Mouse (Mus musculus) layer of hippocampus, adult 9-10 months (tissue): Measurements from ENCODE around the gene Kndc1.
A peak's percentile ranks its signal among the peaks of the same experiment; 100 is the strongest.

Experiments used
- DNase-seq: peaks from one replicate; pipeline ENCODE4 v3.0.0; 2022; ENCODE audit warnings: low spot score

The Kndc1 gene

DNA sequence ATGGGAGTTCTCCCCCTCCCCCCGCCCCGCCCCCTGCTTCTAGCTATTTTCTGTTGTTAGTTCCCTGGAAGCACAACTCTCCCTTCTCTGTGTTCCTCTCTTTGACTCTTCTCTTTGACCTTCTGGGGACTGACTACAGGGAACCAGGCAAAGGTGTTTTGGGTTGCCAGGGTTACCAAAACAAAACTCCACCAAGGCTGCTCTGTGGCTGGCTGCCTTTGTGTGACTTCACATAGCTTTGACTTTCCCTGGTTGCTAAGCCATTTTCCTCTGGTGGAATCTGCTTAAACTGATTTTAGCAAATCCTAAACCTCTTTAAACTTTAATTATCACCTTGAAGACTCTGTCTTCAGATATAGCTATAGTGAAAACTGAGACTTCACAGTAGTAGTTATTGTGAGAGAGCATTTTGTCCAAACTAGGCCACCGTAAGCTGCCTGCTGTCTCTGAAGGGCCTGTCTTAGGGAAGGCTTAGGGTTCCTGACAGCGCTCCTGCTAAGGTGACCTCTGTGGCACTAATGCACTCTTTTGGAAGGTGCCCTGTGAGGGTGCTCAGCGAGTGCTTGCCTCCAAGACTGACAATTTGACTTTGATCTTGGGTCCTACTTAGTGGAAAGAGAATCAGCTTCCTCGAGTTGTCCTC, 57.6 kb downstream of the Kndc1 start:
- no peak for DNase-seq

DNA sequence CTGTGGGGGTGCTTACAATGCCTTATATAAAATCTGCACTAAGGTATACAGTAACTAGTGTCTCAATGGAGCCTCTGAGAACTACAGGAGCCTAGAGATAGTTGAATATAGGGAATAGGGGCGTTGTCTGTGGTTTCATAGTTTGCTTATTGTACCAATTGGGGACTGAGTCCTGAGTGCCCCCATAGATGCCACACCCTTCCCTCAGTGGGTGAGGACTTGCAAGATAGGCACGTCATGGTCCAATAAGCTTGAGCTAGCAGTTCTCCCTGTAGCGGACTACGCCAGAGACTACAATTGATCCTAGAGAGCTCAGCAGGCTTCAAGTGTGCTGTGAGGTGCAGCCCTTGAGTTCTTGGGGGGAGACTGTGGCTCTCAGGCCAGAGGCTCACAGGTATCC, 61.0 kb downstream of the Kndc1 start:
- no peak for DNase-seq

DNA sequence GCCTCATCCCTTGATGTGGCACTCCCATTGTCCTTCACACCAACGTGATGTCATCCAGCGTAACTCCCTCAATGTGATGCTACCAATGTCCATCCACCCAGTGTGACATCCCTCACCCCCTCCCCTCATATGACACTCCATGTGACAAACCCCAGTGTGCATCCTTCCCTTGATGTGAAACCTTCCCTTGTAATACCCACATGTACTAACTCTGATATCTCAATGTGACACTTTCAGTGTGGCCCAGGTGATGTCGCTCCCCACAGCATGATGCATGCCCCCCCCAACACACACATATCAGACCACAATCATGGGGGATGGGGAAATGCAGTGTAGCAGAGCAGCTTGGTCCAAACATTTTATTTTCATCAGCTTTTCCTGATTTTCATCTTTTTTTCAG, 62.2 kb downstream of the Kndc1 start:
- DNase-seq, result no peak

DNA sequence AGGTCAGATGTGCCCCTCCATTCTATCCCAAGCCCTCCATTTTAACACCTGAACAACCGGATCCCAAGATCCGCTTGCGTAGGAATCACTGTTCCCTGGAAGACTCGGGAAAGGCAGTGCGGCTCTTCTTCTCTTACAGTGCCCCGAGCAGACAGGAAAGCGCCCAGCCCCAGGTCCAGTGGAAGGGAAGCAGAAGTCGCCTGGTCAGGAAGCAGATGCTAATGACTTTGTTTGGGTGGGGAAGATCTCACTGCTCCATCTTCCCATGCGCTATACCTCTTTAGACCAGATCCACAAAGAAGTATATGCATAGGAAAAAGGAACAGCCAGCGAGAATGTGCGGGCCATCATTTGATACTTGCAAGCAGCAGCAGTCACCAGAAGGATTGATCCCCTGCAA, 62.9 kb downstream of the Kndc1 start:
- no peak for DNase-seq

DNA sequence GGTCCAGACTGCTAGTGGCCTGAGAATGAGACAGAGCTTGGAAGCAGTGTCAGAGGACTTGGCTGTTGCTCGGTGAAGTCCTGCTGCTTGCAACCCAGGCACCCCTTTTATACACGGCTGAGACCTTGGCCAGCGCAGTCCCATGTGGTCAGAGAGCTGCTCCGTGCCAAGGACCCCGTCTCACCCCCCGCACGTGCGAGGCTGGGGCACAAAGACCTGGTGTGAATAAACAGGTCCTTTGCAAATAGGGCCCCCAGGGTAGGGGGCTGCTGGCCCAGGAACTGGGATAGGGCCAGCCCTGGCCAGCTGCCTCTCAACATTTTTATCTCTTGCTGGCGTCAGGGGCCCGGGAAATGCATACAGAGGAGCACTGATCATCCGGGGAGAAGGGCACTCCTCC, 63.5 kb downstream of the Kndc1 start:
- DNase-seq, result no peak

DNA sequence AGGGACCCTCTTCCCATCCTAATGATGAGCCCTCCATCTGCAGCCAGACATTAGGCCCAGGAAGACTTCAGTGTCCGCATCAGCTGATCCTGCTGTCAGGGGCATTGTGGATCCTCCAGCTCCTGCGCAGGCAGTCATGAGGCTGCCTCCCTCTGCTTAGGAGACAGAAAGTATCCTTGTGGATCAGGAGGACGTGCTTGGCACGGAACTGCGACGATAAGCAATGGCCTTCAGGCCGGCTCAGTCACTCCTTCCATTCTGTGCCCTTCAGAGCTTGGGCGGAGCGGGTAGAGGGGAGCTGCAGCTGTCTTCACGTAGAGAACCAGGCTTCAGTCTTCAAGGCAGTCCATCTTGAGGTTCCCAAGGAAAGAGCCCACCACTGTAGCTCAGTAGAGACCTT, 66.6 kb downstream of the Kndc1 start:
- DNase-seq, result no peak

DNA sequence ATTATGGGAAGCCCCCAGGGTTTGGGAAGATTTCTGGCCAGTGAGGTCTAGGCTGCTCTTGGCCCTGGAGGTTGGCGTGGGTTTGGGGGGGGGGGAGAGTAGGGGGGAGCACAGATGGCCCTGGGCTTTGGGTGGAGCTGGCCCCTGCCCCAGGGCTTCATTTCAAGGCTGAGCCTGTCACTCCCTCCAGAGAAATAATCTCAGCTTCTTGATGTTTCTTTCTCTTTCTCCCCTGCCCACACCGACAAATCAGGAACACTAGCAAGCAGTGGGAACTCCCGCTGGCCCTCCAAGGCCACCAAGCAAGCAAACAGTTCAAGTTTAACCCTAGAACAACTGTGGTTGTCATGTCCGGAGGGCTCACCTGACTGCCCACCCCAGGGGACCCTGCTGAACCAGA, 69.3 kb downstream of the Kndc1 start:
- DNase-seq, result no peak

DNA sequence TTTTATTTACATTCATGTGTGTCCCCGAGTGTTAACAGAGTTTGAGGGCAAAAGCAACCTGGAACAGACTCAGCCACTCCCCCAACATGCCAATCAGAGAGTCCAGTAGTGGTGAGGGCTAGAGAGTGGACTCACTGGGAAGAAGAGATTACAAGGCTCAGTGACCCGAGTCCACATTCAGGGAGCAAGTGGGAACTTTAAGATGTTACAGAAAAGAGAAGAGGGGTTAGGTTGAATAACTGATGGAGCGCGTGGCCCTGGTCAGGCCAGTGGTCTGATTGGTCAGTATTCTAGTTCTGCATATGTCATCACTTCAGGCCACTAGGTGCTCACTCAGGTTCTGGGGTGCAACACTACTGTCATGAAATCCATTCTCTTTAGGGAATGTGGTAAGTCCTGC, 72.7 kb downstream of the Kndc1 start:
- DNase-seq, result no peak

DNA sequence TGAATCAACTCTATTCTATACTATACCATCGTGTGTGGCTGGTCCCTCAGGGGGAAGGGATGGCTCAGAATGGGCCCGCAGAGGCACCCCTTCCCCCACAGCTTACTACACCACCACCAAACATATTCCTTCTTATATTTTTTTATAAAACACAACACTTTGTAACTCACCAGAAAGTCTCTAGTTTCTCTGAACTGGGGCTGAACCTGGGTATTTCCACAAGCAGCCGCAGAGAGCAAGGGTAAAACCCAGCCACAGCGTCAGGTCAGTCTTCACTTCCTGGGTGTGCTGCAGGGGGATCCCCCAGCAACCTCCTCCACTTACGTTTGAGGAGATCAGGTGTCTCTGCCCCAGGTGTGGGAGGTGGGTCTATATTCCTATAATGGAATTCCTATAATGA, 73.9 kb downstream of the Kndc1 start:
- no peak for DNase-seq

DNA sequence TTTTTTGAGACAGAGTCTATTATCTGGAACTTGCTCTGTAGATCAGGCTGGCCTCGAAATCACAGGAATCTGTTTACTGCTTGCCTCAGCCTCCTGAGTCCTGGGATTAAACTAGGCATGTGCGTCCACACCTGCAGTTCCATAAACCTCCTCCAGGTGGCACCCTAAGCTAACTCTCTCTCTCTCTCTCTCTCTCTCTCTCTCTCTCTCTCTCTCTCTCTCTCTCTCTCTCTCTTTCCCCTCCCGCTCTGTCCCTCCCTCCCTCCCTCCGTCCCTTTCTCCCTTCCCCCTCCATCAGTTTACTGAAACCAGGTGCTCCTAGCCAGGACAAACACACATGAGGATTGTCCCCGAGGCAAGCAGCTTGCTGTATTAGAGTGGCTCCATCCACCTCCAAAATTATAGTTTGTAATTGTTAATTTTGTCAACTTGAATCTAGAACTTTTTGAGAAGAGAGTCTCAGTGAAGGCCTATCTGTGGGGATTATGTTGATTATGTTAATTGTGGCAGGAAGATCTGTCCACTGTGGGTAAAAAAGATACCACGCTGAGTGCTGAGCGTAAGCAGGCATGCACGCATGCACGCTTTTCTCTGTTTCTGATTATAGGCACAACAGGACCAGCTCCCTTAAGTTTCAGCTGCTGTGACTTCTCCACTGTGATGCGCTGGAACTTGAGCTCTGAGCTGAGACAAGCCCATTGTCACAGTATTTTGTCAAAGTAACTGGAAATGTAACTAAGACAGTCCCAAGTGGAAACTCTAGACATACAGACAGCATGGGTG, 75.0 kb downstream of the Kndc1 start:
- peak; percentile 87 for DNase-seq

DNA sequence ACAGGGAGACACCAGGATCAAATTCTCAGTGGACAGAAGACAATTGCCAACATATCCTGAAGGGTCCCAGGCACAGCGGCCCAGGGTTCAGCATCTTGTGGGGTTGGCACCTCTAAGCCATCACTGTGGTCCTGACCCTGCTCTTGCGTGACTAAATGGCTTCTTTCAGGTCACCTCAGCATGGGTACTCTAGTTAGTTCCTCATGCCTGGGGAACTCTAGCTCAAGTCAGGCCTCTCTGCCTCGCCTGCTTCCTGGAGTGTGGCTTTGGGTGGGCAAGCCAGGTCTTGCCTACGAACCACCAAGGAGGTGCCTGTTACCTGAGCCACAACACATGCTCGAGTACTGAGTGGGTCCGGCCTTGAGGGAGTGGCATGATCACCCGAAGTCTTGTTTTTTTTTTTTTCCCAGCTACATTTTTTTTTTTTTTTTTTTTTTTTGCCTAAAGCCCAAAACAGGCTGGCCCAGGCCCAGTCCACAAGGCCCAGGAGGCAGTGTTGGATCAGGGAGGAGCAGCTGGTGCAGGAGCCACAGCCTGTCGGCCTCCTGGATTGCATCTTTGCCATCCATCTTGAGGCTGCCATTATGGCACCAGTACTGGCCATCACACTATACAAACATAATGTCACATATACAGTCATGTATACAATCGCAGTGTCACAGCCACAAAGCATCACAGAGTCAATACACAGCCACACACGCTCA, 75.9 kb downstream of the Kndc1 start:
- DNase-seq, result no peak

DNA sequence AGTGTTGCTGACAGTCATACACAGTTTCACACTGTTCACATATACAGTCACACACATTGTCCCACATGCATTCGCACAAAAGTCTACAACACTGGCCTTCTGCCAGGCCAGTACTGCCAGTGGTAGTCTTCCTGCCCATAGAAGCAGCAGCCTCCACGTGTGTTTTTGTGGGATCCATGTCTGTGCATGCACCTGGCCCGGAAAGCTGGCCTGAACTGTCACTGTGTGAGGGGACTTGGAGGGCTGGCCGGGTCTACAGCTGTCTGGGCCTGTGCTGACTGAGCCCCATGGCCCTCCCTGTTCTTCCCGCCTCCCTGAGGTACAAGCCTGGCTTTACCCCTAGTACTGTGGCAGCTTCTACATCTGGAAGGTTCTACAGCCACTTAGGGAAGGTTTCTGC, 76.5 kb downstream of the Kndc1 start:
- no peak for DNase-seq

DNA sequence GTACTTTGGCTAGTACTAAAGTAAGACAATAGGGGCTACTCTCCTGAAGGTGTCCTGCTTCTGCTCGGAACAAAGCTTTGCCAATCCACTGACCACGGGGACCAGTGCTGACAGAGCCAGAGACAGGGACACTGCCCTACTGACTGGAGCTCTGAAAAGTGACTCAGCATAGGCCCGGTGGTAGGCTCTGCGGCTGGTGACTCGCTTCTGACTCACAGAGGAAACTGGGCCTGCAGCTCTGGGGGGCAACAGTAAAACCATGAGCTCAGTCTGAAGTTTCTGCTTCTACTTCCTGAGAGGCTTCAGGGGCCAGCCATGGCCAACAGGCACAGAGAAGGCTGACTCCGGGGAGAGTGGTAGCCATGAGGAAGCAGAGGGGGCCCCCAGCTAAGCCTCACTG, 76.9 kb downstream of the Kndc1 start:
- no peak for DNase-seq

DNA sequence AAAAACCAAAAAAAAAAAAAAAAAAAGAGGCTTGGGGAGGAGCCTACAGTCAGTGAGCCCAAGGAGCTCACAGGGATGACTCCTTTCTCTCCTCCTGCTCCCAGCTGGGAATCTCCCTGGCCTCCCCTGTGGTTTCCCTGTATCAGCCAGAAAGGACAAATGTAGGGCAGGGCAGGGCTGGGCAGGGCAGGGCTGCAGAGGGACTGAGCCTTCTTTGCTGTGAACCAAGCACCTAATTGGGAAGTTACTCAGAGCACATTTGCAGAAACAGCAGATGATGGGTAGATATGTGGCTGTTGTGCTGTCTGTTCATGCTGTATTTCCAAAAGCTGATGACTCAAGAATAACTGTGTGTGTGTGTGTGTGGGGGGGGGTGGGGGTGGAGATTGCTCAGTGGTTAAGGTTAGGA, 78.4 kb downstream of the Kndc1 start:
- no peak for DNase-seq

DNA sequence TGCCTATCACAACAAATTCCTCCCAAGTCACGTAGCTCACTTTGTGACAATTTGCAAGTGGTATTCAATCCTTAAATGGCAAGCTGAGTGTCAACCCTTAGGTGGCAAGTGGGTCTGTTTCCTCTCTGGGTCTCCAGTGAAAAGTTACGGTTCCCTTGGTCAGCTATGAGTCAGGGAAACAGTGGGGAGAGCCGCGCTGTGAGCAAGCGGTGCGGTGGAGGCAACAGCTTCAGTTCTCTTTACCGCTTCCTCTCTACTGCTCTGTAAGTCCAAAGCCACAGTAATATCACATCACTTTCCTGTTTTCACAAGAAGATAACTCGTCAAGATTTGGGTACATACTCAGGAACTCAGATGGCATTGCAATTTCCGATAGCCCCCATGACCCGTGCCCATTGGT, 79.8 kb downstream of the Kndc1 start:
- no peak for DNase-seq

DNA sequence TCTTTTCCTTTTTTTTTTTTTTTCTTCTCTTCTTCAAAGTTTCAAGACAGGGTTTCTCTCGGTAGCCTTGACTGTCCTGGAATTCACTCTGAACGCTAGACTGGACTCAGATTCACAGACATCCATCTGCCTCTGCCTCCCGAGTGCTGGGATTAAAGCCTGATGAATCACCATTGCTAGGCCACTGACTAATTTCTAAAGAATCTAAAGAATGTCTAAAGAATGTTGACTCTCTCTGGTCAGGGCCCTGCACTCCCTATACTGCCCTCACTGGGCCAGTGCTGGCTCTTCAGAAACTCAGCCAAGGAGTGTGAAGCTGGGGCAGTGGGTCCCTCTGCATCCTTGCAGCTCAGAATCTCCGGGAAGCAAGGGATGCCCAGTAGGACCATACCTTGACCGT, 81.0 kb downstream of the Kndc1 start:
- DNase-seq, result no peak

DNA sequence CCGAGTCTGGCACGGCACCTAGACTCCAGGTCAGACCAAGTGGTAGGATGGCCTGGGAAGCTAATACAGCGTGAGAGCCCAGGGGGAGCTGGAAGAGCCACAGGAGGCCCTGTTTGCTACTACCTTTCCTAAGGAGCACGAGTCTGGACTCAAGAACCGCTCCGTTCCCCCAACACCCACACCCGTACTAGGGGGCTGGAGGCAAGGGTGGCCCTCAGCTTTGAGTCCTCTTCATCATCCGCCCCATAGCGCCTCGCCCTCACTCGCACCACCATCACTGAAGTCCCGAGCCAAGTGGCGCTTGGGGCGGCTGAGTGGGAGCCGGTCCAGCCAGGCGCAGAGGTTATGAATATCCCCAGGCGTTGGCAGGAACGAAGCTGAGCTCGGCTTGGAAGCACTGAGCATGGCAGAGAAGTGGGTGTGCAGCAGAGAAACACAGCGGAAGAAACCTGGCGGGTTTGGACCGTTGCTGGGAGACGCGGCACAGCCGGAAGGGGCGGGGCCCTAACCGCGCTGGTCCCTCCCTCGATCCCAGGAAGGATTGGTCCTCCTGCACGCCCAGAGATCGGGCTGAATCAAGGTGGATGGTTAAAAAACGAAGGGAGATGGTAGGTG, 83.9 kb downstream of the Kndc1 start, which contains the start of gene 6430531B16Rik:
TSS of gene 6430531B16Rik (minus strand) at position 478 of the 615 bp plus-strand sequence.
- DNase-seq, result peak; percentile 62

DNA sequence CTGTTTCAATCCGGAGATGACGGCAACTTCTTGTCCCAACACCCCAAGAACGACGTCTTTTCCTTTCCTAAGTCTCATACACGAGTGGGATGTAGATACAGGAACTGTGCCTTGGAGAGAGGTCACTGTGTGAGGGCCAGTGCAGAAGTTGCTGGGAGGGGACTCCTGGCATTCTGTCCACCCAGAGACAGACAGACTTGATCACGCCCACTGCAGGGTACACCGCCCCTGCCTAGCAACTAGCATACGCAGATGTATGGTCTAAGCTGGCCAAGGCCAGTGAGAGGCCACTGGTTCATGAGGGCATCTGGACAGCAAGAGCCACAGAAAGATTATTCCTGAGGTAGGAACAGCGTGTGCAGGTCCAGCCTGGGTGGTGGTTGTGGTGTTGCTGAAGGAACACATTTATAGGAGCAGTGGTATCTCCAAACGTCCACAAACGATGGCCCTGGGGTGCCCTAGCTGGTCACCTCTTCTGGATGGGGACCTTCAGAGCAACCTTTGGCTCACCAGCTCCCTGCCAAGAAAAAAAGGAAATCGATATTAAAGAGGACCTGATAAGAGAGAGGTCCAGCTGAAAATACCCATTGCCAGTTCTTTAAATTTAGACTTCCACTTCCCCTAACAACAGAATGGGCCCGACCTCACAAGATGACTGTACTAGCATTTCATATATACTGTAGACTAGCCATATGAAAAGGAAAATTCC, 84.7 kb downstream of the Kndc1 start:
- no peak for DNase-seq

DNA sequence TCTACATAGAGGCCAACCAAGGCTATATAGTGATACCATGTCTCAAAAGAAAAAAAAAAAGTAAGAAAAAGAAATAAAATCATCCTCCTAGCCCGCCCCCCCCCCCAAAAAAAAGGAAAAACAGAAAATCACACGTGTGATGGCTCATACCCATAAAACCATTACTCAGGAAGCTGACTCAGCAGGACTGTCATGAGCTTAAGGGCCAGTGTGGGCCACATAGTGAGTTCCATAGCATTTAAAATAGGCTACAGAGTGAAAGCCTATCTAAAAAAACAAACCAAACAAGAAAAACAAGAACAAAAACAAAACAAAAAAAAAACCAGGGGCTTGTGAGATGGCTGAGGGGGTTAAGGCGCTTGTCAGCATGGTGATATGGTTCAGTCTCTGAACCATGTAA, 86.3 kb downstream of the Kndc1 start:
- DNase-seq, result no peak

DNA sequence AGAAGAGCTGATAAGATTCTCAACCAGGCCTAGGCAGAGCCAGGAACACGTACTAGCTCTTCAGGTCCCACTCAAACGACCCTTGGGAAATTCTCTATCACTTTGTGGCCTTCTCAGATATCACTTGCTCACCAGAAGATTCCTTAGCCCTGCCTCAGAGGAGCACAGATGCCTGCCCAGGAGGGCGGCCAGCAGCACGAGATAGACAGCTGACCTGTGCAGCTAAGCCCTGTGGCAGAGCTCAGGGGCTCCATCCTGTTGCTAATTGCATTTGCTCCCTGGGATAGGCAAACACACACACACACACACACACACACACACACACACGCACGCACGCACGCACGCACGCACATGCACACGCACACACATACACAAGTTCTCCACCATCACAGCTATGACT, 87.6 kb downstream of the Kndc1 start:
- DNase-seq, result no peak

DNA sequence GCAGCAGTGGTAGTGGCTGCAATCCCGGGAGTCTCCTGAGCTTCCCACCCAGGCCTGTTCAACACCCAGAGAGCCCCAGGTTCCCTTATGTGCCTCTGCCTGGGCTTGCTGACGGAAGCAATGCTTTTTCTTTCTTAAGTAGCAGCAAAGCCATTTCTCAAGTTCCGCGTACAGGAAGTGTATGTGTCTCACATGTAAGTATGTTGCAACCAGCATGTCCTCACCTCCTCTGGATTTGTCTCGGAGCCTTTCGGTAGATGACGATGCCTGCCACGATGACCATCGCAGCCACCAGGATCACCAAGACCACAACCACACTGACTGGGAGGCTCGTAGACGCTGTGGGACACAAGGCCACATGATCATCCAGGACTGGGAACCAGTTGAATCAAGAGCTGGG, 90.0 kb downstream of the Kndc1 start:
- no peak for DNase-seq

DNA sequence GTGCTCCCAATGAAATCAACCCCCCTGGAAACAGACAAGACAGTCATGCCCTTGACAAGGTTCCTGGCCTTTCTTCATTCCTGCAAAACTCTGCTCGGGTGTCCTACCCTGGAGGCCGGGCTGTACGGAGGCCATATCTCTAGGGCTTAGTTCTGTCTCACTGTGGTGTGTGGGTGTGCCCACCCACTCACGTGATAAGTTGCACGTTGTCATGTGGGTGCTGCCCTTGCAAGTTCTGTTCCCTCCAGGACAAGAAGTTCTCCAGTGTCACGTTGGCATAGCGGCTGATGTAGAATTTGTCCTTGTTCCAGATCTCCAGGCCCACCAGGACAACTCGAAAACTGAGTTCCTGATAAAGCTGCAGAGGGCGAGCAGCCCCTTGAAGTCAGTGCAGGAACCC, 93.8 kb downstream of the Kndc1 start:
- no peak for DNase-seq
